Mouse (Mus musculus) liver, embryonic 11.5 days (tissue): ENCODE data around the gene Btbd35f17. TPM values are rescaled to one million over a fixed set of nuclear protein-coding genes. Genes with fewer than 3 reads are reported as not detected.
"Not testable (repeated sequence)": the region's sequence is repeated elsewhere in the genome, so short reads cannot be mapped to it uniquely, and the experiment has no call there.

Experiments used
- ATAC-seq: fragments of 200-750 bp; cut with Nextera tagmentation; replicated peaks from 2 replicates; pipeline ENCODE4 v1.8.0; 2017; ENCODE audit warnings: moderate number of reproducible peaks, mild to moderate bottlenecking, moderate TSS enrichment, moderate library complexity; ENCODE audit not compliant: low FRiP score
- DNase-seq: peaks from one replicate; pipeline ENCODE4 v3.0.0-alpha.2; 2017; ENCODE audit warnings: low spot score
- H3K27ac ChIP-seq: fragments of 300-500 bp; sonication (generic); 2 replicates; pipeline ENCODE4 v1.5.1; 2014; ENCODE audit warnings: mild to moderate bottlenecking, low read depth, low read length, control low read depth
- H3K27me3 ChIP-seq: fragments of 300-500 bp; sonication (generic); replicated peaks from 2 replicates; pipeline ENCODE4 v1.6.1; 2014; ENCODE audit warnings: low read length, mixed read lengths; ENCODE audit not compliant: control insufficient read depth, insufficient read depth
- H3K36me3 ChIP-seq: fragments of 300-500 bp; sonication (generic); 2 replicates; pipeline ENCODE4 v1.6.1; 2014; ENCODE audit warnings: mild to moderate bottlenecking, low read length, moderate library complexity, mixed read lengths; ENCODE audit not compliant: control insufficient read depth, insufficient read depth
- H3K4me1 ChIP-seq: fragments of 300-500 bp; sonication (generic); replicated peaks from 2 replicates; pipeline ENCODE4 v1.6.1; 2014; ENCODE audit warnings: low read length, mixed read lengths; ENCODE audit not compliant: control insufficient read depth, insufficient read depth
- H3K4me2 ChIP-seq: fragments of 300-500 bp; sonication (generic); 2 replicates; pipeline ENCODE4 v1.6.1; 2014; ENCODE audit warnings: mild to moderate bottlenecking, control low read depth, moderate library complexity
- H3K4me3 ChIP-seq: fragments of 300-500 bp; sonication (generic); 2 replicates; pipeline ENCODE4 v1.5.1; 2014; ENCODE audit warnings: low read depth, low read length, control low read depth
- H3K9ac ChIP-seq: fragments of 300-500 bp; sonication (generic); 2 replicates; pipeline ENCODE4 v1.6.1; 2014; ENCODE audit warnings: low read depth, low read length, control low read depth
- H3K9me3 ChIP-seq: fragments of 300-500 bp; sonication (generic); 2 replicates; pipeline ENCODE4 v1.6.1; 2016; ENCODE audit warnings: low read length, inconsistent platforms, mixed read lengths; ENCODE audit not compliant: control insufficient read depth
- WGBS: fragments of 180-500 bp; shearing (Covaris S2); extraction: QIAGEN DNeasy Blood & Tissue Kit; methylation state at CpG from one replicate; pipeline ENCODE4 v1.1.7; 2014; 5-methylcytosine and 5-hydroxymethylcytosine counted together
- polyA plus RNA-seq: library from polyadenylated mRNA; unstranded; fragments of >200 nt; fragmentation: Nextera tagmentation; extraction: Ambion mirVana; gene quantifications from 2 replicates; pipeline ENCODE4 v1.2.1, GENCODE M21; 2014

Btbd35f17 gene
- polyA plus RNA-seq, result not detected in 2 replicates

DNA sequence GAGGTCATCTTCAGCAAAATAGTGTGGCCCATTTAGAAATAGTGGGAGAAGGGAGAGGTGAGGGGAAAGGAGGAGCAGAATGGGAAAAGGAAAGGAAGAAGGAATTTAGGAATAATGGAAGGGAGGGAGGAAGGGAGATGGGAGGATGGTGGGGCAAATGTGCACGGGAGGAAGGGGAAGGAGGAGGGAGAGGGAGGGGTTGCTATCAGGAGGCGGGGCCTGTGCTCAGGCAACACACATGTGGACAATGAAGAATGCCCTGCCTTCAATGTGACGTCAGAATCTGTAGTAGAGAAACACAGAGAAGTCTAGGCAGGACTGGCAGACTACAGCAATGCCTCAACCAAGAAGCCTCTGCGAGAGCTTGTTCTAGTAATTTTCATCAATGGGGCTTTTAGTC, at the start of gene Btbd35f17:
TSS of gene Btbd35f17 (plus strand) at position 301 of the 400 bp plus-strand sequence.
- DNase-seq, ATAC-seq, H3K27ac ChIP-seq, H3K4me1 ChIP-seq, H3K4me2 ChIP-seq, H3K9me3 ChIP-seq, H3K27me3 ChIP-seq, H3K36me3 ChIP-seq, H3K9ac ChIP-seq, H3K4me3 ChIP-seq: not testable (repeated sequence)
- 72% methylated on average over 1 of the region's 4 CpGs for WGBS

Other genes starting within 250 kb of the Btbd35f17 start
- not detected in 2 replicates for gene Btbd35f28, start 174.1 kb upstream of the Btbd35f17 start, polyA plus RNA-seq
- not detected in 2 replicates for gene Btbd35f20, start 79.4 kb upstream of the Btbd35f17 start, polyA plus RNA-seq